Mouse (Mus musculus) gastrocnemius, postnatal 14 days (tissue): ENCODE data around the gene Krtap29-1. TPM values are rescaled to one million over a fixed set of nuclear protein-coding genes. Genes with fewer than 3 reads are reported as not detected.

Source experiments
- DNase-seq: peaks from one replicate; pipeline ENCODE4 v3.0.0; 2021; ENCODE audit warnings: mixed read lengths
- intact Hi-C: fragments of 180-260 bp; cut with DNase I; formaldehyde crosslinking; loops from one replicate; pipeline ENCODE4 v1.15.1; 2025; ENCODE audit warnings: low total_unique reads
- long read RNA-seq, 2 experiments: library from polyadenylated mRNA; stranded (forward); transcript quantifications; one replicate each; pipeline ENCODE4 v2.0.0; 2021
- total RNA-seq, 2 experiments: library from RNA; stranded (reverse); gene quantifications; 2 replicates each; pipeline ENCODE4 v1.2.3; 2021

Krtap29-1 gene
- total RNA-seq, result not detected
- long read RNA-seq, experiment 1, result 0 reads
- long read RNA-seq, experiment 2, result 0 reads

- no peak for DNase-seq
- intact Hi-C loops, result no loop called here
These were observed at the start of gene Krtap29-1 for GRCm38 (mm10) chr11:99978953-99979352. TSS of gene Krtap29-1 (minus strand) at chr11:99979053.

GRCm38 (mm10) chr11:100021438-100021837 is 42.6 kb upstream of the Krtap29-1 start:
- intact Hi-C loops, result no loop called here

GRCm38 (mm10) chr11:100019466-100019865 is 40.6 kb upstream of the Krtap29-1 start:
- intact Hi-C loops, result no loop called here
- DNase-seq, result no peak

More at GRCm38 (mm10) chr11:100021438-100021837, 42.6 kb upstream of the Krtap29-1 start:
- no peak for DNase-seq

GRCm38 (mm10) chr11:100016112-100016511 is 37.3 kb upstream of the Krtap29-1 start, which contains the start of gene Krt33a:
TSS of gene Krt33a (minus strand) at chr11:100016212.
- DNase-seq, result no peak
- intact Hi-C loops, result no loop called here

GRCm38 (mm10) chr11:100013691-100014171 is 34.9 kb upstream of the Krtap29-1 start:
- intact Hi-C loops, result no loop called here
- DNase-seq, result no peak

GRCm38 (mm10) chr11:100010682-100011081 is 31.8 kb upstream of the Krtap29-1 start:
- intact Hi-C loops, result no loop called here

GRCm38 (mm10) chr11:100008336-100008735 is 29.5 kb upstream of the Krtap29-1 start:
- intact Hi-C loops, result loop anchor here (10.0 kb wide), 1 partner anchor 544 kb away; no protein-coding TSS in a partner anchor
- no peak for DNase-seq

More at GRCm38 (mm10) chr11:100010682-100011081, 31.8 kb upstream of the Krtap29-1 start:
- DNase-seq, result no peak

GRCm38 (mm10) chr11:100006624-100007023 is 27.8 kb upstream of the Krtap29-1 start:
- intact Hi-C loops, result loop anchor here (10.0 kb wide), 1 partner anchor 542 kb away; no protein-coding TSS in a partner anchor
- DNase-seq, result no peak

- intact Hi-C loops, result loop anchor here (10.0 kb wide), 1 partner anchor 541 kb away; no protein-coding TSS in a partner anchor
- no peak for DNase-seq
These were observed 27.1 kb upstream of the Krtap29-1 start for GRCm38 (mm10) chr11:100005905-100006304.

- DNase-seq, result peak; percentile 28
- intact Hi-C loops, result loop anchor here (10.0 kb wide), 1 partner anchor 540 kb away; no protein-coding TSS in a partner anchor
These were observed 26.0 kb upstream of the Krtap29-1 start for GRCm38 (mm10) chr11:100004846-100005245.

GRCm38 (mm10) chr11:99999091-99999490 is 20.2 kb upstream of the Krtap29-1 start:
- intact Hi-C loops, result no loop called here
- DNase-seq, result no peak

GRCm38 (mm10) chr11:99994384-99994661 is 15.5 kb upstream of the Krtap29-1 start:
- DNase-seq, result no peak
- intact Hi-C loops, result no loop called here

GRCm38 (mm10) chr11:99993620-99994383 is 14.9 kb upstream of the Krtap29-1 start, which contains the start of gene Krtap17-1:
TSS of gene Krtap17-1 (minus strand) at chr11:99993994.
- no peak for DNase-seq
- intact Hi-C loops, result no loop called here

GRCm38 (mm10) chr11:99990571-99990970 is 11.7 kb upstream of the Krtap29-1 start:
- no peak for DNase-seq
- intact Hi-C loops, result no loop called here

GRCm38 (mm10) chr11:99989881-99990405 is 11.1 kb upstream of the Krtap29-1 start:
- intact Hi-C loops, result no loop called here
- DNase-seq, result no peak

- DNase-seq, result no peak
- intact Hi-C loops, result no loop called here
These were observed 9.7 kb upstream of the Krtap29-1 start for GRCm38 (mm10) chr11:99988530-99988929.

GRCm38 (mm10) chr11:99986180-99986647 is 7.4 kb upstream of the Krtap29-1 start, which contains the start of gene Krtap16-1:
TSS of gene Krtap16-1 (minus strand) at chr11:99986597.
- peak; percentile 15 for DNase-seq
- intact Hi-C loops, result no loop called here

GRCm38 (mm10) chr11:99985291-99986092 is 6.6 kb upstream of the Krtap29-1 start:
- DNase-seq, result peak; percentile 72
- intact Hi-C loops, result no loop called here

- DNase-seq, result no peak
- intact Hi-C loops, result no loop called here
These were observed 4.6 kb upstream of the Krtap29-1 start for GRCm38 (mm10) chr11:99983442-99983841.

GRCm38 (mm10) chr11:99982731-99983130 is 3.9 kb upstream of the Krtap29-1 start:
- DNase-seq, result no peak
- intact Hi-C loops, result no loop called here
